Mouse (Mus musculus) megakaryocyte-erythroid progenitor cell, adult 5 weeks (primary cell): ENCODE data around the gene Lyz2. TPM values are rescaled to one million over a fixed set of nuclear protein-coding genes. Genes with fewer than 3 reads are reported as not detected.

Experiments used
- polyA plus RNA-seq: library from polyadenylated mRNA; stranded (reverse); fragments of >175 nt; gene quantifications from 2 replicates; pipeline ENCODE4 v1.2.3, GENCODE M21; 2012

Lyz2 gene
- polyA plus RNA-seq, result 17.5 and 28.8 TPM in 2 replicates

DNA sequence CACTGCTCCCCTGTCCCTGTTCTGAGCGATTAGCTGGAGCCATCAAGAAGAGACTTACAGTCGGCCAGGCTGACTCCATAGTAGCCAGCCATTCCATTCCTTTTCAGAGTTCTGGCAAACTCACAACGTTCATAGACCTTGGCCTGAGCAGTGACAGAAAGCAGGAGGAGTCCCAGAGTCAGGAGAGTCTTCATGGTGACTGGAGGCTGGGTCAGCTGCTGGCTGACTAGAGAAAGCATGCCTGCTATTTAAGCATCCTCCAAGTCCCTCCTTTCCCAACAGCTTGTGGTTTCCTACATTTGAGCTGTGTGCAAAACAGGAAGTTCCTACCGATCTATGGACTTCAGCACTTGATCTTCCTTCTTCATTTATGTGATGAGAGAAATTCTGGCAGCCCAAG is at the start of gene Lyz2:
Lyz2 (minus strand) TSS at position 273 of the 400 bp plus-strand sequence.

DNA sequence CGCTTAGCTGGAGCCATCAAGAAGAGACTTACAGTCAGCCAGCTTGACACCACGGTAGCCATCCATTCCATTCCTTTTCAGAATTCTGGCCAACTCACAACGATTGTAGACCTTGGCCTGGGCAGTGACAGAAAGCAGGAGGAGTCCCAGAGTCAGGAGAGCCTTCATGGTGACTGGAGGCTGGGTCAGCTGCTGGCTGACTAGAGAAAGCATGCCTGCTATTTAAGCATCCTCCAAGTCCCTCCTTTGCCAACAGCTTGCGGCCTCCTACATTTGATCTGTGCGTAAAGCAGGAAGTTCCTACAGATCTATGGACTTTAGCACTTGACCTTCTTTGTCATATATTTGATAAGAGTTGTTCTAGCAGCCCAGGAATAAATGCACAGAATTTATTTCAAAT is 10.6 kb upstream of the Lyz2 start, which contains the start of gene Lyz1:
Lyz1 (minus strand) TSS at position 198 of the 400 bp plus-strand sequence.

DNA sequence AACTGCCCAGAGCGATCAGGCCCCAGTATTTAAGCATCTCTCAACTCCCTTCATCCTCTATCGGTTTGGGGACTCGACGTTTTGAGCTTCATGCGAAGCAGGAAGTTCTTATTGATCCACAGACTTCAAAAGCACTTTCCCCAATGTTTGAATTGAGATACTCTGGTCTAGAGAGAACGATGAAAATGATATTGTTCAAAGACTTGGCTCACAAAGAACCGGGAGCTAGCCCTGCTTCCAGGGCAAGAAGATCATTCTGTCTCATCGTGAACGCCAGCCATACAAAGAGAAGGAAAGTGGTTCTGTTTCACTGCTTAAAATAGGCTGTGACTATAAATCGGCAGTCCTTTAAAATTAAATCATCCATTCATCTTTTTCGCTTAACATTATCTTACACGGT is 43.5 kb downstream of the Lyz2 start, which contains the start of gene 9530003J23Rik:
9530003J23Rik (minus strand) TSS at position 101 of the 400 bp plus-strand sequence.

Other genes starting within 250 kb of the Lyz2 start
- not detected in 2 replicates for gene Lrrc10, start 237.0 kb downstream of the Lyz2 start, polyA plus RNA-seq
- gene Cct2, start 218.5 kb downstream of the Lyz2 start, polyA plus RNA-seq, result 29.8 and 29.9 TPM in 2 replicates
- 15.3 and 15.7 TPM in 2 replicates for gene Frs2, start 133.8 kb downstream of the Lyz2 start, polyA plus RNA-seq
- gene Yeats4, start 57.8 kb downstream of the Lyz2 start, polyA plus RNA-seq, result 132 and 146 TPM in 2 replicates
- not detected in 2 replicates for gene 9530003J23Rik, start 43.6 kb downstream of the Lyz2 start, polyA plus RNA-seq
- 0.05 TPM in 1 of 2 replicates, not detected in the other for gene Lyz1, start 10.5 kb upstream of the Lyz2 start, polyA plus RNA-seq
- gene Cpsf6, start 97.7 kb upstream of the Lyz2 start, polyA plus RNA-seq, result 160 and 164 TPM in 2 replicates